Mouse (Mus musculus) C2C12 (cell line): ENCODE measurements at regions not wholly inside any gene's neighbourhood (a gene's known extent, or its start where the extent isn't known, plus 50 kb on each side); places are given as distances from the start of the nearest gene placed in this dataset.

Experiments
- CEBPB ChIP-seq: IDR thresholded peaks from one replicate; pipeline ENCODE4 v1.6.1; 2011; ENCODE audit warnings: low read depth, mild to moderate bottlenecking, control low read depth, moderate library complexity
- CTCF ChIP-seq: IDR thresholded peaks from one replicate; pipeline ENCODE4 v1.5.1; 2011; ENCODE audit not compliant: control insufficient read depth, insufficient read depth, insufficient read length
- MAX ChIP-seq: IDR thresholded peaks from one replicate; pipeline ENCODE4 v1.6.1; 2011; ENCODE audit warnings: mild to moderate bottlenecking, control low read depth
- MYOD1 ChIP-seq: IDR thresholded peaks from one replicate; pipeline ENCODE4 v1.6.1; 2011; ENCODE audit warnings: low read depth; ENCODE audit not compliant: control insufficient read depth, insufficient read length
- MYOG ChIP-seq: IDR thresholded peaks from one replicate; pipeline ENCODE4 v1.6.1; 2011; ENCODE audit not compliant: control insufficient read depth, insufficient read length; ENCODE audit errors: extremely low read depth
- USF1 ChIP-seq: IDR thresholded peaks from one replicate; pipeline ENCODE4 v1.6.1; 2011; ENCODE audit warnings: low read depth, mild to moderate bottlenecking, control low read depth, moderate library complexity

DNA sequence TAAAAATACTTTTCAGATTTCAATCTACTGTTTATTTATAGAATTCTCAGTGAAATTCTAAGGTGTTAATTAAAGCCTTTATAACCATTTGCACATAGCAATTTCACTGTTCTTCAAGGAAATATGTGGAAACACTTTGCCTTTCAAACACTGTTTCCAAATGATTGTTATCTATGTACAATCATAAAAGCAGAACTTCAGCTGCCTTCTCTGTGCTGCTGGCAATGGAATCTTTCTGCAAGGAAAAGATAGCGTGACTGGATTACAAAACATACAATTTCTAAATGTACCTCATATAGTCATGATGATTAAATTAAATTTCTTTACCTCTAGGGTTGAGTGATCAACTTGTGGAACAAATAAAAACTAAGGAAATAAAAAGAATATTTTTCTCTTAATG is 326.2 kb downstream of the Kctd12 start:
- TF ChIP-seq MAX = no peak
- no peak for TF ChIP-seq CTCF
- TF ChIP-seq CEBPB = no peak
- TF ChIP-seq USF1 = no peak
- no peak for TF ChIP-seq MYOG
- TF ChIP-seq MYOD1 = no peak
